Mouse (Mus musculus): ENCODE data around the gene Gzmc. TPM values are rescaled to one million over a fixed set of nuclear protein-coding genes. Genes with fewer than 3 reads are reported as not detected.
"Not testable (repeated sequence)": the region's sequence is repeated elsewhere in the genome, so short reads cannot be mapped to it uniquely, and the experiment has no call there.

The Gzmc gene
- polyA plus RNA-seq (2016; fragmentation: Nextera tagmentation; extraction: Ambion mirVana) = 0.23 and 0.34 TPM in 2 replicates

DNA sequence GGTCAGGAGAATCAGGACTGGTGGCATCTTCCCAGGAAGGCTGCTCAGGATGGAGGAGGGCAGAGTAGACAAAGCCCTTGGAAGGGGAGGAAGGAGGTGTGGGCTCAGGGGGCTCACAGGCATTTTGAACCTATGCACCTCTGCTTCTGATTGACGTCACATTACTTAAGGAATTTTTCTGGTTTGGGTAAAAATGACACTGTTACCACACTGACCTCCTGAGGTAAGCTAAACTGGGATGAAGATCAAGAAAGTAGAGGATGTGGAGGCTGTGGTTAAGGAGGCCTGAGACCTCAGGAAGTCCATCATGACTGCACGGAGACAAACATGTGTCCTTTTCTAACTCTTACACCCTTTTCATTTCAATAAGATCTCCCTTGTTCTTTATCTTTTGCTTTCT lies at the start of gene Gzmc:
Gene Gzmc (minus strand): TSS at position 101 of the 400 bp plus-strand sequence.
- WGBS = 74% methylated on average over 2 of the region's 2 CpGs
- Histone ChIP-seq H3K9me3 (no peaks in the 10 kb centered on the region), H3K27ac (replicated peaks) (no peak within 1 kb of the TSS), H3K36me3 (replicated peaks) (no peaks in the 10 kb centered on the region), H3K27me3 (replicated peaks; ENCODE audit: low read depth, poor library complexity, severe bottlenecking) (no peaks in the 10 kb centered on the region), H3K4me1 (no peaks in the 10 kb centered on the region), H3K4me3 (no peak within 1 kb of the TSS)
- no peak for DNase-seq (ENCODE audit: low spot score)

DNA sequence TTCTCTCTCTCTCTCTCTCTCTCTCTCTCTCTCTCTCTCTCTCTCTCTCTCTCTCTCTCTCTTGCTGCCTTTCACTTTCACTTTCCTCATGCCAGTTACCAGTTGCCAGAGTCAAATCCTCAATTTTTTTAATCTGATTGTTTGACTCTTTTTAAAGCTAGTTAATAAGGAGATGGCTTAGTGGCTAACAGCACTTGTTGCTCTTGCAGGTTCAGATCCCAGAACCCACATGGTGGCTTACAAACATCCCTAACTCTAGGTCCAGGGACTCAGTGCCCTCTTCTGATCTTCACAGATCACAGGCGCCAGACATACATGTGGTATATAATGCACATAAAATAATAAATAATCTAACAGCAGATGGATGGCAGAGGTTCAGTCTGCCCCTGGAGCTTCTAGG lies 49.4 kb upstream of the Gzmc start:
- Histone ChIP-seq H3K4me1 (no peaks in the 10 kb centered on the region), H3K36me3 (replicated peaks) (no peaks in the 10 kb centered on the region), H3K27ac (replicated peaks) (no peak overlapping the region), H3K9me3 (no peaks in the 10 kb centered on the region), H3K27me3 (replicated peaks; ENCODE audit: low read depth, poor library complexity, severe bottlenecking) (no peaks in the 10 kb centered on the region), H3K4me3 (no peak overlapping the region)
- WGBS = 83% methylated on average over 1 of the region's 1 CpGs
- no peak for DNase-seq (ENCODE audit: low spot score)

DNA sequence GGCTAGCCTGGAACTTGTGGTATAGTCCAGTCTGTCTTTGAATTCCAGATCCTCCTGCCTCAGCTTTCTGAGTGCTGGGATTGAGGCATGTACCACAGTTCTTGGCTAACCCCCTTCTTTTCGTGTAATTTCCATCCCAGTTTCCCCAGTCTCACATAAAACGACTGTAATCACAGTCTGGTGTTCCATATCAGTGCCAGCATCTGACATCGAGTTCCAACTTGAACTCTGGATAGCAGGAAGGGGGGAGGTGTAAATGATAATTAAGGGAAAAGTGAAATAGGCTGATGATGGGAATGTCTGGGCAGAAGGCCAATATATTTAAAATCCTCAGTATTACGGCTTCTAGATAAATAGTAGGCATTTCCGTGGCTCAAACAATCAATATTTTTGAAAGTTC lies 46.6 kb upstream of the Gzmc start:
- DNase-seq (ENCODE audit: low spot score) = no peak
- Histone ChIP-seq H3K4me3 (no peak overlapping the region), H3K27me3 (replicated peaks; ENCODE audit: low read depth, poor library complexity, severe bottlenecking) (no peaks in the 10 kb centered on the region), H3K36me3 (replicated peaks) (no peaks in the 10 kb centered on the region), H3K9me3 (no peaks in the 10 kb centered on the region), H3K4me1 (no peaks in the 10 kb centered on the region), H3K27ac (replicated peaks) (no peak overlapping the region)
- WGBS = 78% methylated on average over 5 of the region's 5 CpGs

DNA sequence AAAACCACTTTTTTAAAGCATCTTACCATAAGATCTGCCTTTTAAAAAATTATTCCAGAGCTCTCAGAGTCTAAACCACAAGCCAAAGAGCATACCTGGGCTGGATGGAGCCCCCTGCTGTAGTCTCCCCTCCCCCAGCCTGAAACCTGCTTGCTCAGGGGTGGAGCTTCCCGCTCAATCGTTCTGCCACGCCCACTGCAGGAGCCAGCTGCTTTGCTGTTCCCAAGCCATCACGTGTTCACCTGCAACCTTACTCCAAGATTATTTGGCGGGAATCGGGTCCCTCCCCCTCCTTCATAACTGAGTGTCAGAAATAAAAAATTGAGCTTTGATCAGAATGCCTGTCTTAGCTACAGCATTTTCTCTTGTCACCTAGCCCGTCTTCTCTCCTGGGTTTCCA lies 44.2 kb upstream of the Gzmc start:
- 44% methylated on average over 7 of the region's 7 CpGs for WGBS
- H3K27ac ChIP-seq (replicated peaks); DNase-seq (ENCODE audit: low spot score); H3K27me3 ChIP-seq (replicated peaks; ENCODE audit: low read depth, poor library complexity, severe bottlenecking); H3K4me1 ChIP-seq; H3K9me3 ChIP-seq; H3K36me3 ChIP-seq (replicated peaks); H3K4me3 ChIP-seq: not testable (repeated sequence)

DNA sequence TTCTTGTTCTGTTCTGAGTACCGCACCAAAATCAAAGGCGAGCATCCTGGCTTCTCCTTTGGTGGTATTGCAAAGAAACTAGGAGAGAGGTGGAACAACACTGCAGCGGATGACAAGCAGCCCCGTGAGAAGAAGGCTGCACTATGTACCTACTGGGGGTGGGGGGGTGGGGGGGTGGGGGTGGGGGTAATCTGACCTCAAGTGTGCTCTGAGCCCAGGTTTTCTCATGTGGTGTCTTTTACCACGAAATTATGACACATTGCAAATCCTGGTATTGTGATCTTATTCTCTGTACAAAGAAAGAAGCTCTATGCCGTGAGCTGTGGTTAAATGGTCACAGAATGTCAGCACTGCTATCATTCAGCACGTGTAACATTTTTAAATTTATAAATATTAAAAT lies 41.6 kb upstream of the Gzmc start:
- WGBS = 81% methylated on average over 7 of the region's 7 CpGs
- not testable (repeated sequence) for H3K27me3 ChIP-seq (replicated peaks; ENCODE audit: low read depth, poor library complexity, severe bottlenecking); H3K36me3 ChIP-seq (replicated peaks); H3K9me3 ChIP-seq; DNase-seq (ENCODE audit: low spot score); H3K4me1 ChIP-seq; H3K27ac ChIP-seq (replicated peaks); H3K4me3 ChIP-seq

DNA sequence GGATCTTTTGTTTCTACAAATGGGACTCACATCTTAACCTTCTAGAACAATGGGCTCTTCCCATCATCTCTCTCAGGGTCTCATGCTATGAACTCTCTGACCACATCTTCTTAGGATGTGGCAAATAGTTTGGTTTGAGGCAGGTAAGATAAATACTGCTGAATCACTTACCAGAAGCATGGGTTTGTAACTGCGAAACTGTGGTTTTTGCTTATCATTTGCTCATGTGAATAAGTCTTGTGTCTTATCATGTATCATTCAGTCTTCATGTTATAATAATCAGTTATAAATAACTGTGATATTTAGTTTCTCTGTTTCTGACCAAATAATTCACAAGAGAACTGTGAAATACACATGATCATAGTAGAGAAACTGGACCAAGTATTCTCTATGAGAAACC lies 31.7 kb upstream of the Gzmc start:
- no peaks in the 10 kb centered on the region for H3K9me3 ChIP-seq
- H3K27ac ChIP-seq (replicated peaks) = no peak overlapping the region
- WGBS = 87% methylated on average over 1 of the region's 1 CpGs
- H3K36me3 ChIP-seq (replicated peaks) = no peaks in the 10 kb centered on the region
- DNase-seq (ENCODE audit: low spot score) = no peak
- no peaks in the 10 kb centered on the region for H3K27me3 ChIP-seq (replicated peaks; ENCODE audit: low read depth, poor library complexity, severe bottlenecking)
- H3K4me1 ChIP-seq = no peaks in the 10 kb centered on the region
- no peak overlapping the region for H3K4me3 ChIP-seq

DNA sequence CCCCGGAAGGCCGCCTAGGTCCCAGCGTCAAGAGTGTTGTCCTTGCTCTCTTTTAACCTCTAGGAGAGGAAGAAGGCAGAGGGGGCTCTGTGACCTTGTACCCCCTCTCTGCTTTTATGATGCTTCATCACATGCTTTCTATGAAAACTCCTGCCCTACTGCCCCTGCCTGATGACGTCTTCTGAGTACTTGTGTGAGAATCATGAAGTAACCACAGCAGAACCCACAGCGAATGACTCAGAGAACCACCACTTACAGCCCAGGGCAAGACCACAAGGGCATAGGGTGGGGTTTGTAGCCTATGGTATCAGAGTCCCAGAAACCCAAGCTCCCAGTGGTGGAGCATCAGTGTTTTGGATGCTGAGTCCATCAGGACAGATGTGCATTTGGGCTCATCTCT lies 27.7 kb upstream of the Gzmc start, which contains the start of gene Gzmb:
Gene Gzmb (minus strand): TSS at position 108 of the 400 bp plus-strand sequence.
- H3K36me3 ChIP-seq (replicated peaks) = no peaks in the 10 kb centered on the region
- no peaks in the 10 kb centered on the region for H3K9me3 ChIP-seq
- no peak for DNase-seq (ENCODE audit: low spot score)
- no peak within 1 kb of the TSS for H3K27ac ChIP-seq (replicated peaks)
- H3K27me3 ChIP-seq (replicated peaks; ENCODE audit: low read depth, poor library complexity, severe bottlenecking) = no peaks in the 10 kb centered on the region
- 93% methylated on average over 5 of the region's 5 CpGs for WGBS
- H3K4me3 ChIP-seq = no peak within 1 kb of the TSS
- H3K4me1 ChIP-seq = no peaks in the 10 kb centered on the region

DNA sequence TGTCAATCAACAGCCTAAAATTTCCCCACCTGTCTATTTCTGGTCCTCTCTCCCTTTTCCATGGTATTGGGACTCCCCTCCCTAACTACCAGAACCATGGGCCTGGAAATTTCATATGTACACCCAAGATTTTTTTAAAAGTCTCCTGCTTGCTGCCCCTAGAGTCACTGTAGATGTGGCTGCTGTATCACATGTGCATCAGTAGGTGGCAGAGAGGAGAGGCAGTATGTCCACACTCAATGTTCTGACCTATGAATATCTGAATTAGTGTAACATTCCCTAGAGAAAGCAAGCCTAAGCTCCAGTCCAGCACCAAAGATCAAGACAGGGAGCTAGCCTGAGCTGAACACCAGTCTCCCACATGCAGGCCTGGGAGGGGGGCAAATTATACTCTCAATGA lies 6.0 kb upstream of the Gzmc start:
- H3K27me3 ChIP-seq (replicated peaks; ENCODE audit: low read depth, poor library complexity, severe bottlenecking) = no peaks in the 10 kb centered on the region

DNA sequence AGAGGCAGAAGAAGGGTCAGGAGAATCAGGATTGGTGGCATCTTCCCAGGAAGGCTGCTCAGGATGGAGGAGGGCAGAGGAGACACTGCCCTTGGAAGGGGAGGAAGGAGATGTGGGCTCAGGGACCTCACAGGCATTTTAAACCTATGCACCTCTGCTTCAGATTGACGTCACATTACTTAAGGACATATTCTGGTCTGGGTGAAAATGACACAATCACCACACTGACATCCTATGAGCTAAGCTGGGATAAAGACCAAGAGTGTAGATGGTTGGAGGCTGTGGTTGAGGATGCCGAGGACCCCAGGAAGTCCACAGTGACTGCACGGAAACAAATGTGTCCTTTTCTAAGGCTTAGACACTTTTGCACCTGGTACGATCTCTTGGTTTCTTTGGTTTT lies 23.1 kb downstream of the Gzmc start, which contains the start of gene Gzmf:
Gene Gzmf (minus strand): TSS at position 101 of the 400 bp plus-strand sequence.
- WGBS = 91% methylated on average over 4 of the region's 4 CpGs

More for the DNA sequence above, 6.0 kb upstream of the Gzmc start:
- DNase-seq (ENCODE audit: low spot score) = no peak
- H3K27ac ChIP-seq (replicated peaks) = no peak overlapping the region
- no peak overlapping the region for H3K4me3 ChIP-seq
- H3K36me3 ChIP-seq (replicated peaks) = no peaks in the 10 kb centered on the region
- H3K9me3 ChIP-seq = no peaks in the 10 kb centered on the region
- H3K4me1 ChIP-seq = no peaks in the 10 kb centered on the region

DNA sequence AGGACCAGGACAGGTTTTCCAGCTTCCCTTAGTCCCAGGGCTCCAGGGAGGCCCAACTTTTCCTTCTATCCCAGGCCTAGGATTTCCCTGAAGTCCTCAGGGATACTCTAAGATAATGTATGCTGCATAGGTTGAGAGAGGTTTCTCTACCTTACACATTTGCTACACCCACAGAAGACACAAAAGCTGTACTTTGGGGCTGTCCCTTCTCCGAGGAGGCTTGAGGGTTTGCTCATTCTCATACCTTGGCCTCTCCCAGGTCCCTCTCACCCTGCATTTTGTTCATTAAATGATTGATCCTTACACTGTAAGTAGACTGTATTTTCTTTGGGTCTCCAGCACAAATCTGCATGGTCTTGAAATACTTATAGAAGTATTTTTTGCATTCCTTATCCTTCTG lies 28.8 kb downstream of the Gzmc start:
- H3K27ac ChIP-seq (replicated peaks) = no peak overlapping the region
- no peaks in the 10 kb centered on the region for H3K9me3 ChIP-seq
- no peaks in the 10 kb centered on the region for H3K4me1 ChIP-seq
- no peak overlapping the region for H3K4me3 ChIP-seq
- no peak for DNase-seq (ENCODE audit: low spot score)
- WGBS = 93% methylated on average over 1 of the region's 1 CpGs
- no peaks in the 10 kb centered on the region for H3K27me3 ChIP-seq (replicated peaks; ENCODE audit: low read depth, poor library complexity, severe bottlenecking)
- no peaks in the 10 kb centered on the region for H3K36me3 ChIP-seq (replicated peaks)

More for the DNA sequence above, 23.1 kb downstream of the Gzmc start, which contains the start of gene Gzmf:
- Histone ChIP-seq H3K9me3 (no peaks in the 10 kb centered on the region), H3K27me3 (replicated peaks; ENCODE audit: low read depth, poor library complexity, severe bottlenecking) (no peaks in the 10 kb centered on the region), H3K27ac (replicated peaks) (no peak within 1 kb of the TSS), H3K4me1 (no peaks in the 10 kb centered on the region), H3K4me3 (no peak within 1 kb of the TSS), H3K36me3 (replicated peaks) (no peaks in the 10 kb centered on the region)
- no peak for DNase-seq (ENCODE audit: low spot score)

DNA sequence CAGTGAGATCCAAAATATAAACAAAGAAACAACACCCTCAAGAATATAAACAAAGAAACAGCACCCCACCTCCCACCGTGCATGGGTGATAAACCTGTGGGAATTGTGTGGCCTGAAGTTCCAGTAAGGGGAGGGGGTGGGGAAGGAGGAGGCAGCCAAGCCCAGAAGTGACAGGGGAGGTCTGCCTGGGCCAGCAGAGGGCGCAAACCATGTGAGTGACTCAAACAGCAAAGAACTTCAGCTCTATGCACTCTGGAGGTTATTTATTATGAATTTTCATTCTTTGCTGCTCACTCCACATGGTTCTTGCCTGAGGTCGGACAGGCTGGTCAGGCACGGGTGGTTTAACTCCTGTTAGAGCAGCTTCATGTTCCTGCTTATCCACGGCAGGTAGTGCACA lies 29.4 kb downstream of the Gzmc start:
- DNase-seq (ENCODE audit: low spot score) = peak; percentile 73
- H3K9me3 ChIP-seq; H3K4me1 ChIP-seq; H3K4me3 ChIP-seq; H3K27ac ChIP-seq (replicated peaks); H3K27me3 ChIP-seq (replicated peaks; ENCODE audit: low read depth, poor library complexity, severe bottlenecking); H3K36me3 ChIP-seq (replicated peaks): not testable (repeated sequence)
- 31% methylated on average over 5 of the region's 5 CpGs for WGBS

DNA sequence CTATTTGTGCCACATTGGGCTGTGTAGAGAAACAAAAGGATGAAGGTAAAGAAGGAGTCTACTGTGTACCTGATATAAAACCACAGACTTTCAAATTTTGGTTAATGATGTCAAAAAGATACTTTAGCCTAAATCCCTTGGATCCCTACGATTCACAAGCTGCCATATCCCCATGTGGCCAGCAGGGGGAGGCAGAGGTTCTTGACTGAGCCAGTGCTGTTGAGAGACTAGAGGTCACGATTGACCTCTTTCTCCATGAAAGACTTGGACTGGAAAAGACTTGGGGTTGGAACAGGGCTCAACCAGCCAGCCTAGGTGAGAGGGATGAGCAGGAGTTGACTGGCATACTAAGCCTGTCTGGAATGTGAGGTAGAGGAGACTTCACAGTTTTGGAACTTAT lies 30.5 kb downstream of the Gzmc start:
- Histone ChIP-seq H3K27ac (replicated peaks) (no peak overlapping the region), H3K4me3 (no peak overlapping the region), H3K36me3 (replicated peaks) (no peaks in the 10 kb centered on the region), H3K9me3 (no peaks in the 10 kb centered on the region), H3K4me1 (no peaks in the 10 kb centered on the region), H3K27me3 (replicated peaks; ENCODE audit: low read depth, poor library complexity, severe bottlenecking) (no peaks in the 10 kb centered on the region)
- DNase-seq (ENCODE audit: low spot score) = peak; percentile 73
- 9% methylated on average over 2 of the region's 2 CpGs for WGBS

DNA sequence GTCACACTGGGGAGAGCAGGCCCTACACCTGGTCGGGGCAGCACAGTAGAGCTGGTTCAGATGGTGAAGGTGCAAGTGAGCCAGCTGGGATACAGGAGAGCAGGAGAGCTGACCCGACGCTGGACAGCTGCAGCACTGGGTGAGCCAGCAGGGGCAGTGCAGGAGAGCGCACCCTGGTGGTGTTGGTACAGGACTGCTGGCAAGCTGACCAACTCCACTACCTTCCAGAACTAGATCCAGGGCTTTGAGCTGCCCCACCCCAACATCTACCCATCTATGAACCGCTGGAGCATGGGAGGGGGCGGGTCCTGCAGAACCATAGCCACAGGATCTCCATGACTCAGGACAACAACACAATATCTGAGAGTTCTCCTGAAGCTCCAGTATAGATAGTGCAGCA lies 47.5 kb downstream of the Gzmc start:
- H3K4me1 ChIP-seq = no peaks in the 10 kb centered on the region
- WGBS = 59% methylated on average over 6 of the region's 6 CpGs

DNA sequence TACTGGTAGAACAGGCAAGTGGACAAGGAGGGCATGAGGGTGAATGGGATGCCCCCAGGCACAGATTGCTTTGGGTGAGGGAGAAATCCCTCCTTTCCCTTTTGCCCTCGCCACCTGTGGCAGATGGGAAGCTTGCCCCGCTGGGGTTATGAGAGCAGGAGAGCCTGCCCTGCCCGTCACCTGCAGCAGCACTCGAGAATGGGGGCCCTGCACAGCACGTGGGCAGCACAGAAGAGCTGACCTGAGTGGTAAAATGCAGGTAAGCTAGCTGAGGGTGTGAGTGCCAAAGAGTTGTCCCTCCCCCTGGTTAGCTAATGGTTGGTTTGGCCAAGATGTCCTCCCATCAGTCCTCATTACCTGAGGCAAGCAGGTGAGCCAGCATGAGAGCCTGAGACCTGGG lies 47.9 kb downstream of the Gzmc start:
- no peaks in the 10 kb centered on the region for H3K27me3 ChIP-seq (replicated peaks; ENCODE audit: low read depth, poor library complexity, severe bottlenecking)
- no peaks in the 10 kb centered on the region for H3K36me3 ChIP-seq (replicated peaks)
- no peaks in the 10 kb centered on the region for H3K9me3 ChIP-seq
- H3K4me1 ChIP-seq = no peaks in the 10 kb centered on the region
- no peak for DNase-seq (ENCODE audit: low spot score)
- no peak overlapping the region for H3K4me3 ChIP-seq
- no peak overlapping the region for H3K27ac ChIP-seq (replicated peaks)
- WGBS = 80% methylated on average over 5 of the region's 5 CpGs

More for the DNA sequence above, 47.5 kb downstream of the Gzmc start:
- Histone ChIP-seq H3K9me3 (no peaks in the 10 kb centered on the region), H3K4me3 (no peak overlapping the region), H3K36me3 (replicated peaks) (no peaks in the 10 kb centered on the region), H3K27ac (replicated peaks) (no peak overlapping the region), H3K27me3 (replicated peaks; ENCODE audit: low read depth, poor library complexity, severe bottlenecking) (no peaks in the 10 kb centered on the region)
- DNase-seq (ENCODE audit: low spot score) = no peak
